In genomic region chr2:44633971-44634370, GRCm38 (mm10) we compare ENCODE assay signal across 25 mouse cellular contexts.
A peak's percentile ranks its signal among the peaks of the same experiment; 100 is the strongest.
DNase-seq lines count a peak whose midpoint lies in the region; ATAC-seq lines count a peak whose summit lies in the region.
"Had no signal": no experiment of that assay in that cellular context is flagged by ENCODE, and none has a peak within 500 bp of the region (broad histone marks: within the 10 kb centered on the region; RNA-seq: fewer than 3 reads in every experiment).

No protein-coding gene starts in this region.

- H3K9ac ChIP-seq in midbrain, embryonic 11.5 days (ENCODE audit: low read length), result no peak overlapping the region
- no peak overlapping the region for H3K9ac ChIP-seq in neural tube, embryonic 15.5 days (replicated peaks)
- no peak overlapping the region for H3K9ac ChIP-seq in intestine, embryonic 16.5 days (ENCODE audit: low read depth, low read length)
- H3K9ac ChIP-seq: embryonic facial prominence, embryonic 13.5 days; forebrain, embryonic 15.5 days; heart, embryonic 12.5 days; stomach, embryonic 15.5 days had no signal

- 0 out of 2 replicates have a peak overlapping the region, but pooled peaks have one; percentile 13 for H3K27ac ChIP-seq in midbrain, embryonic 10.5 days (replicated peaks)
- H3K27ac ChIP-seq in midbrain, embryonic 11.5 days (ENCODE audit: low read depth, low read length), result no peak overlapping the region
- H3K27ac ChIP-seq in limb, embryonic 10.5 days, result no peak overlapping the region
- peak overlapping the region; percentile 37; the same call in 1 of the 2 replicates for H3K27ac ChIP-seq in neural tube, embryonic 15.5 days (replicated peaks)
- H3K27ac ChIP-seq in intestine, embryonic 16.5 days (ENCODE audit: low read length), result no peak overlapping the region
- H3K27ac ChIP-seq: embryonic facial prominence, embryonic 13.5 days; forebrain, embryonic 15.5 days; stomach, embryonic 15.5 days had no signal

- ATAC-seq in midbrain, embryonic 11.5 days (ENCODE audit: low FRiP score), result no peak
- no peak for ATAC-seq in neural tube, embryonic 15.5 days (ENCODE audit: low FRiP score)
- no peak for ATAC-seq in intestine, embryonic 16.5 days
- ATAC-seq: CD4-positive, CD25-positive, alpha-beta regulatory T cell, adult 4 months; forebrain, embryonic 15.5 days had no signal

- H3K9me3 ChIP-seq in midbrain, embryonic 10.5 days (replicated peaks), result no peaks in the 10 kb centered on the region
- no peaks in the 10 kb centered on the region for H3K9me3 ChIP-seq in midbrain, embryonic 11.5 days (ENCODE audit: control insufficient read depth, low read length)
- no peaks in the 10 kb centered on the region for H3K9me3 ChIP-seq in limb, embryonic 10.5 days (replicated peaks)
- H3K9me3 ChIP-seq in neural tube, embryonic 15.5 days (replicated peaks), result no peaks in the 10 kb centered on the region
- H3K9me3 ChIP-seq in intestine, embryonic 16.5 days (ENCODE audit: control insufficient read depth, low read length), result no peaks in the 10 kb centered on the region
- H3K9me3 ChIP-seq: embryonic facial prominence, embryonic 13.5 days; forebrain, embryonic 15.5 days; heart, embryonic 12.5 days; stomach, embryonic 15.5 days had no signal

- no peaks in the 10 kb centered on the region for H3K36me3 ChIP-seq in midbrain, embryonic 10.5 days
- no peaks in the 10 kb centered on the region for H3K36me3 ChIP-seq in midbrain, embryonic 11.5 days (ENCODE audit: control insufficient read depth, insufficient read depth, low read length)
- no peaks in the 10 kb centered on the region for H3K36me3 ChIP-seq in limb, embryonic 10.5 days
- no peaks in the 10 kb centered on the region for H3K36me3 ChIP-seq in neural tube, embryonic 15.5 days
- H3K36me3 ChIP-seq in intestine, embryonic 16.5 days (ENCODE audit: control insufficient read depth, insufficient read depth, low read length), result no peaks in the 10 kb centered on the region
- H3K36me3 ChIP-seq: embryonic facial prominence, embryonic 13.5 days; forebrain, embryonic 15.5 days; heart, embryonic 12.5 days; stomach, embryonic 15.5 days had no signal

- H3K4me2 ChIP-seq in midbrain, embryonic 11.5 days, result no peak overlapping the region
- H3K4me2 ChIP-seq in neural tube, embryonic 15.5 days, result no peak overlapping the region
- no peak overlapping the region for H3K4me2 ChIP-seq in intestine, embryonic 16.5 days (ENCODE audit: low read depth, low read length)
- H3K4me2 ChIP-seq: embryonic facial prominence, embryonic 13.5 days; forebrain, embryonic 15.5 days; heart, embryonic 12.5 days; stomach, embryonic 15.5 days had no signal

- H3K27me3 ChIP-seq in midbrain, embryonic 10.5 days (ENCODE audit: low read depth, poor library complexity, severe bottlenecking), result no peaks in the 10 kb centered on the region
- H3K27me3 ChIP-seq in midbrain, embryonic 11.5 days (ENCODE audit: control insufficient read depth, insufficient read depth, low read length), result no peaks in the 10 kb centered on the region
- no peaks in the 10 kb centered on the region for H3K27me3 ChIP-seq in limb, embryonic 10.5 days (ENCODE audit: low read depth, poor library complexity, severe bottlenecking)
- H3K27me3 ChIP-seq in neural tube, embryonic 15.5 days (replicated peaks), result no peaks in the 10 kb centered on the region
- H3K27me3 ChIP-seq in intestine, embryonic 16.5 days (replicated peaks; ENCODE audit: control insufficient read depth, insufficient read depth, low read length), result no peaks in the 10 kb centered on the region
- H3K27me3 ChIP-seq: embryonic facial prominence, embryonic 13.5 days; forebrain, embryonic 15.5 days; heart, embryonic 12.5 days; stomach, embryonic 15.5 days had no signal

- 72% methylated on average over 8 of the region's 8 CpGs for WGBS in midbrain, embryonic 10.5 days
- WGBS in midbrain, embryonic 11.5 days, result 71% methylated on average over 8 of the region's 8 CpGs
- 68% methylated on average over 8 of the region's 8 CpGs for WGBS in limb, embryonic 10.5 days
- 45% methylated on average over 8 of the region's 8 CpGs for WGBS in neural tube, embryonic 15.5 days
- WGBS in intestine, embryonic 16.5 days, result 83% methylated on average over 8 of the region's 8 CpGs

- H3K4me1 ChIP-seq in midbrain, embryonic 10.5 days, result peaks cover 21% of the 10 kb centered on the region
- no peaks in the 10 kb centered on the region for H3K4me1 ChIP-seq in midbrain, embryonic 11.5 days (ENCODE audit: control insufficient read depth, insufficient read depth, low read length)
- H3K4me1 ChIP-seq in limb, embryonic 10.5 days, result peaks cover 8% of the 10 kb centered on the region
- H3K4me1 ChIP-seq in neural tube, embryonic 15.5 days, result peaks cover 13% of the 10 kb centered on the region
- no peaks in the 10 kb centered on the region for H3K4me1 ChIP-seq in intestine, embryonic 16.5 days (ENCODE audit: control insufficient read depth, insufficient read depth, low read length)
- H3K4me1 ChIP-seq: heart, embryonic 12.5 days; stomach, embryonic 15.5 days had no signal

- peak; percentile 11 for DNase-seq in heart, adult 11 months
- DNase-seq in heart, adult 9 months (ENCODE audit: low spot score in 2 of 2), result no peak
- DNase-seq in midbrain, embryonic 10.5 days (ENCODE audit: low spot score), result no peak
- DNase-seq in midbrain, embryonic 11.5 days (ENCODE audit: low spot score, missing footprints), result no peak
- DNase-seq in limb, embryonic 10.5 days (ENCODE audit: low spot score), result peak; percentile 33
- no peak for DNase-seq in frontal cortex, postnatal 36 days (ENCODE audit: low spot score in 2 of 2)
- DNase-seq: adrenal gland, postnatal 14 days; cerebellum, adult 9-10 months; gastrocnemius, postnatal 10 days; heart, postnatal 10 days; kidney, adult 11 months; kidney, postnatal 4 days; layer of hippocampus, adult 9-11 months; lung, postnatal 4 days; right cerebral cortex, adult 18-20 months; thymus, postnatal 25 days had no signal

- H3K4me3 ChIP-seq in midbrain, embryonic 10.5 days, result no peak overlapping the region
- H3K4me3 ChIP-seq in midbrain, embryonic 11.5 days (ENCODE audit: low read depth, low read length), result no peak overlapping the region
- no peak overlapping the region for H3K4me3 ChIP-seq in limb, embryonic 10.5 days
- H3K4me3 ChIP-seq in neural tube, embryonic 15.5 days (replicated peaks), result no peak overlapping the region
- H3K4me3 ChIP-seq in intestine, embryonic 16.5 days (ENCODE audit: low read length), result no peak overlapping the region
- H3K4me3 ChIP-seq: embryonic facial prominence, embryonic 13.5 days; erythroblast, embryonic 14.5 days; forebrain, embryonic 15.5 days; heart, embryonic 12.5 days; myocyte; stomach, embryonic 15.5 days had no signal

Comparison
In these comparisons a context has a peak if more than half of its experiments do, and no peak if none do; other contexts are left out.
1. DNase-seq: peak in heart, adult 11 months (single experiment) and limb, embryonic 10.5 days (single experiment); none in heart, adult 9 months (0 of 2), midbrain, embryonic 10.5 days (single experiment), midbrain, embryonic 11.5 days (single experiment) and frontal cortex, postnatal 36 days (0 of 2).
2. H3K27ac ChIP-seq: peak in midbrain, embryonic 10.5 days (single experiment) and neural tube, embryonic 15.5 days (single experiment); none in midbrain, embryonic 11.5 days (single experiment), limb, embryonic 10.5 days (single experiment) and intestine, embryonic 16.5 days (single experiment).